Mouse (Mus musculus) retina, postnatal 7 days (tissue): ENCODE results near the gene Gtpbp10.

Experiments used
- DNase-seq: peaks from one replicate; pipeline ENCODE4 v3.0.0-alpha.2; 2012; ENCODE audit warnings: low read depth, low spot score

Gene Gtpbp10

DNA sequence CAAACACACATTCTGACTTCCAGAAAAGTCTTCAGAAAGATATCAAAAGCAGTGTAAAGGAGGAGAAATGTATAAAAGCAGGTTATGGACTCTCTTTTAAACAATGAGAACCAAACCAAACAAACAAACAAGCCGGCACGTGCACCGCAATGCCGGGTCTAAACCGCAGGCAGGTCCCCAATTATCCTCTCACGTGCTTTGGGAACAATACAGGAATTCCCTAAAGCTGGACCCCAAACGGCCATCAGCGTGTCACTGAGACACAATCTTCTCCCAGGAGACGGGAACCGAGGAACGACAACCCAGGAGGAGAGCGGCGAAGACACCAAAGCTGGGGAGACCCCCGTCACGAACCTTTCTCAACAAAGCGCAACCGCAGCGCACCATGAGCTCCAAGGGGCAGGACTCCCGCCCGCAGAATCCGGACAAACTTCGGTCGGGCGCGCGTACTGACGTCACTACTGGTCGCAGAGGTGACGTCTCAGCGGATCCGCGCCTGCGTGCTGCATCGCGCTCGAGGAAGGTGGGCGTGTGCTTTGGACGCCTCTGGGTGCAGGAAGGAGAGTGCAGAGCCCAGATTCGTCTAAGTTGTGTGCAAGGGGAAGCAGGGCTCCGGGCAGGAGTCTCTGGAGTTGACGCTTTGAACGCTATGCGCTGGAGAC, at the start of gene Gtpbp10:
Gene Gtpbp10, minus strand, starts transcription at position 460 of the 662 bp plus-strand sequence.
- peak; percentile 89 for DNase-seq

DNA sequence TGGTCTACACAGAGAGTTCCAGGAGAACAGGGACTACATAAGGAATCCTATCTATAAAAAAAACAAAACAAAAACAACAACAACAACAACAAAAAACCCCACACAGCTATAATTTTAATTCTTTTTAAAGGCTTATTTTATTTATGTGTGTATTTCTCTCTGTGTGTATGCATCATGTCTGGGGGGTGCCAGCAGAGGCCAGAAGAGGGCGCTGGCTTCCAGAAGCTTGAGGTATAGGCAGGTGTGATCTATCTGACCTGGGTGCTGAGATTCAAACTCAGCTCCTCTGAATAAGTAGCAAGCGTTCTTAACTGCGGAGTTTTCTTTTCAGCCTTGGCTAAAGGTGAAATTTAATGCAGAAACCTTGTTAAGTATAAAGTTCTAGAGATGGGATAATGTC, 28.3 kb upstream of the Gtpbp10 start:
- DNase-seq, result no peak

DNA sequence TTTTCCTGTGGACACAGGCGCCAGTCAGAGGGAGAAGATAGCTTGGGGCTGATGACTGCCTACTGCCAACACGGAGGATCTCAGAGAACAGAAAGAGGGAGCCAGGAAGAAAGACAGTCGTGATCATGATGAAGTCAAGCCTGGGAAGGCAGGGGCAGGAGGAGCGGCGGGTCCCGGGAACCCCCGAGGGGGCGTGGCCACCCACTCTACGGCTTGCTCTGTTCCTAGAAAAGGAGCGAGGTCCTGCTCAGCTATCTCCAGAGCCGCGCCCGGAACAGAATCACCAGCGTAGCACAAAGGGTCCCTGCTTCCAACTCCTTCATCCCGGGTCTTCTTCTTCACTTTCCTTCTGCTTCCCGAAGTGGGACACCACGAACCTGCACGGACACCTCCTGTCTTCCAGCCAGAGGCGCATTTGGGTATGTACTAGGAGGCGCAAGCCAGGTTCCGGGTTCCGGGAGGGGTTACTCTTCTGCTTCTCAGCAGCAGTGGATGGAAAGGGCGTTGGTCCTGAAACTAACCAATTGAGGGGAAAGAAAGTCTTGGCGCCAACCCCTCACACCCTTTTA, 14.5 kb upstream of the Gtpbp10 start, which contains the start of gene Gm8773:
Gene Gm8773, plus strand, starts transcription at position 51 of the 569 bp plus-strand sequence.
- no peak for DNase-seq

DNA sequence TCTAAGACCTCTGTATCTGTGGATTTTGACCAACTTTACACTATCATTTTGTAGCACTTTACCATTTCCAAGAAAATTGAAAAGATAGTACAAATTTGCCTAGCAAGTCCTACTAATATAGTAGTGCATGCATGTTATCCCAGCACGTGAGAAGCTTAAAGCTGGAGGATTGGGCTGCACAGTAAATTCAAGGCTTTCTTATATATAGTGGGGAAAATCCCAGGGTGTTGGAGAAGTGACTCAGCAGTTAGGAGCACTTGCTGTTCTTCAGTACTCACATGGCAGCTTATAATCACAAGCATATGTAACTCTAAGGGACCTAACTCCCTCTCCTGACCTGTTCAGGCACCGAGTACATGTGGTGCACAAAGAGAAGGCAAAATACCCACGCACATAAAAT, 3.1 kb upstream of the Gtpbp10 start:
- no peak for DNase-seq

DNA sequence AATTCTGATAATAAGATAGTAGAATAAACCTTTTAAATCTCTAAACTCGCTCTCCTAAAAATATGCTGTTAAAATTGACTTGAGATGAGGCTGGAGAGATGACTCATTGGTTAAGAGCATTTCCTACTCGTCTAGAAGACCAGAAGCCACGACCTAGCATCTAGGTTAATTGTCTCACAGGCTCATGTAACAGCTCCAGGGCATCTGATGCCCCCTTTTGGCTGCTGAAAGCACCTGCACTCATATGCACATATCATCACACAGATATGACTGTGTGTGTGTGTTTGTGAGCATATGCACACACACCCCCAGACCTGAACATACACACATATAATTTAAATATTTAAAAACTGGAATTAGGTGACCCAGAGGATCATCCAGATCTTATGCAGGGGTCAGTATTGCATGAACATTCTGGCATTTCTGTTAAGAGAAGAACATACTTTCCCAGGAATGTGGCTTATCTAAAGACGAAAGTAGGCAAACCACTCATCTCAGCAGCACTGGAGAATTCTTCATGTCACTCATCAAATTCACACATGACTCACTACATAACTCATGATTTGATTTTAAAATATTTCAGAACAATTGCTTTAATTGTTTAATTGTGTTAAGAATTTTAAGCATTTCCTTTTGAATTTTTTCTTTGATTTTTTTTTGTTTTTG, 1.8 kb upstream of the Gtpbp10 start:
- no peak for DNase-seq

DNA sequence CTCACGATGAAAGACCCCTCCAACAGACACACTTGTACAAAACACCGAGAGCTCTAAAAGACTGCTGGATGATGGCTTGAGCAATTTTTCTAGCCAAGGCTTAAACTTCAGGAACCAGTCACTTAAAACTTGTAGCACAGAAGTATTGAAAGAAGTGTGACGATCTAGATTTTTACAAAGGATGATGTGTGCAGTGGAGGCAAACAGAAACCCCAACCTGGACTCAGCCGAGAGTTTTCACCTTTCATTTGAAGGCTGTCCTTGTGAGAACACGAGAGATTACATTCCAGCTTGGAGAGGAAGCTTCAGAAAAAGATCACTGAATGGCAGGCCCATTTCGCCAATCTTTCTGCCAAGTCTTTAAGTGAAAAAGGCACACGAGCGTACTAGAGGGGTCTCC, 460 bp upstream of the Gtpbp10 start:
- no peak for DNase-seq

DNA sequence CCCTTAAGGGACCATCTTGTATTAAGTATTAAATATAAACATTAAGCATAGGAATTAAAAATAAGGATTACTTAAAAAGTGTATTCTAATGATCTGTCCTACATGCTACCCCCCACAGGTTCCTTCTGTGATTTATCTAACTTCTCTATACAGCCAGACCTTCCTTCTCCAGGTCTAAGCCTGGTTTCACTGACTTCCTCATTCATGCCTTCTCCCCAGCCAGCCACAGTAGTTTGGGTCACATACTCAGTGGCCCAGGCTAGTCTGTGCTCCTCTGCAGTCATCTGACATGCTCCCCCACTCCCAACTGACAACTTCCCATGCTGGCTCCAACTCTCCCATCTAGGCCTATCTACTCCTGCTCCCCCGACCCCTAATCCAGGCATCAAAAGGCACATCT, 8.2 kb downstream of the Gtpbp10 start:
- no peak for DNase-seq

DNA sequence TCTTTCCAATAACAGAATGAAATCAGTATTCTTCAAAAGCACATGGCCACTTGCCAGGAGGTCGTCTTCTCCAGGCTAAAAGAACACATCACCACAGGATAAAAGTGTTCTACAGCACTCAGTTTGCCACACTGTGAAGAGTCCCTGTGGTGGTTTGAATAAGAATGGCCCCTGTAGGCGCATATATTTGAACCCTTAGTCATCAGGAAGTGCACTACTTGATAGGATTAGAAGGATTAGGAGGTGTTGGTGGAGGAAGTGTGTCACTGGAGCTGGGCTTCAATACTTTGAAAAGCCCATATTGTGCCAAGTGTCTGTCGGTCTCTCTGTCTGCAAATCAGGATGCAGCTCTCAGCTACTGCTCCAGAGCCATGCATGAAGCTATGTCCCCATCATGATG, 19.0 kb downstream of the Gtpbp10 start:
- no peak for DNase-seq

DNA sequence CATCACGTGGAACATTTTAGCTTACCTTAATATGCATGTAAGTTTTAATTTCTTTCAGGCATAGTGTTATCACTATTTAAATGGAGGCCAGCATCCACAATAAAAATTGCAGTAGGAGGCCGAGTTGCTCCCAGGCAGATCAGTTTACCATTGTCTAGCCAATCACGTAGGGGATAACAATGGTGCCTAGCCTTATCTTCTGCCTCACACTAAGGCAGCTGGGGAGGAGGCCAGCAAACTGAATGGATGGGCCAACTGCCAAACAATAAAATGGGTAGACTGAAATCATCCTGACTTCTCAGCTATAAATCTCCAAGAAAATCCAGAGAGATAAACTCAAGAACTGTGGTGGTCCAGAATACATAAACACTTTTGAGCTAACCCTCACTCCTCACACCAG, 19.6 kb downstream of the Gtpbp10 start:
- DNase-seq, result no peak

DNA sequence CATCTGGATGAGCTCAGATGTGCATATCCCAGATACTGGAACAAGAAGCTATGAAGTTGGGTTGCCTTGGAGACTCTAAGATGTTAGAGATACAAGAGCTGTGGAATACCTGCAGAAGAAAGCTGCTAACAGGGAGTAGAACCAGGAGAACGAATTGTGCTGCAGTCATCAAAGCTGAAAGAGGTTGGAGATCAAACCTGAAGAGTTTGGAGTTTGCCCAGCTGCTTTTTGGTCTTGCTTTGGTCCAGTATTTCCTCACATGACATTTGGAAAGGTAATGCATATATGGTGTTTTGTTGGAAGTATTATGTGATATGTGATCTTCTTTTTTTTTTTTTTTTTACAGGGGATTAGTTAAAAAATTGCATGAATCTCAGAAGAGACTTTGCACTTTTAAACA, 23.2 kb downstream of the Gtpbp10 start:
- no peak for DNase-seq

DNA sequence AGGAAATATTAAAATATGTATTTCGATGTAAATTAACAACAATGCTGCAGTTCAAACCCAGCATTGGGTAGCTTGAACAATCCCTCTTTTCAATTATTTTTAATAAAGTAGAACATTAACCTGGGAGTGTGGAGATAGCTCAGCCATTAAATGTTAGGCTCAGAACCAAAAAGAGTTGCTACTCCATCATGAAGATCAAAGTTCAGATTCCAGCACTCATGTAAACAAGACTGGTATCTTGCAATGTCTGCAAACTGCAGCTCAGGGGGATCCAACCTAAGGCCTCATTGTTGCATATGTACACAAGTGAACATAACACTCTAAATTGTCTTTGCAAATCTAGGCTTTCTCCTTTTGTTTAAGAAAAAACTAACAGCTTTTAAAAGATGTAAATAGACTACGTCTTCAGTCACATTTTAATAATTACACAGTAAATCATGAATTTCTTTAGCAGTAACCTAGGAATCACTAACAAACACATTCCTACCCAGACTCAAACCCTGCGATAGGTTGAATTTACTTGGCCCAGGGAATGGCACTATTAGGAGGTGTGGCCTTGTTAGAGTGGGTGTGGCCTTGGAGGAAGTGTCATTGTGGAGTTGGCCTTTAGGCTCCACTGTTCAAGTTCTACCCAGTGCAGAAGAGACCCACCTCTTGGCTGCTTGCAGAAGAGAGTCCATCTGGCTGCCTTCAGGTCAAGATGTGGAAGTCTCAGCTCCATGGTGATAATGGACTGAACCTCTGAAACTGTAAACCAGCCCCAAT, 25.5 kb downstream of the Gtpbp10 start:
- DNase-seq, result no peak

DNA sequence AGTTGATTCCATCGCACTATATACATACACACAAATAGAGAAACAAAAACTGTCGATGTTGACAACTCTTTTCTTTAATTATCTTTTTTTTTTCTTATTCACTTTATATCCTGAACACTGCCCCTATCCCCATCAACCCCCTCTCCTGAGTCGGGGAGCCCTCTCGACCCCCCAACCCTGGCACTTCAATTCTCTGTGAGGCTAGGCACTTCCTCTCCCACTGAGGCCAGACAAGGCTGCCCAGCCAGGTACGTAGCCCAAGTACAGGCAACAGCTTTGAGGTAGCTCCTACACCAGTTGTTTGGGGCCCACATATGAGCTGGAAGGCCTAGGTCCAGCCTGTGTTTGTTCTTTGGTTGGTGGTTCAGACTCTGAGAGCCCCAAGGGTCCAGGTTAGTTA, 43.9 kb downstream of the Gtpbp10 start:
- no peak for DNase-seq

DNA sequence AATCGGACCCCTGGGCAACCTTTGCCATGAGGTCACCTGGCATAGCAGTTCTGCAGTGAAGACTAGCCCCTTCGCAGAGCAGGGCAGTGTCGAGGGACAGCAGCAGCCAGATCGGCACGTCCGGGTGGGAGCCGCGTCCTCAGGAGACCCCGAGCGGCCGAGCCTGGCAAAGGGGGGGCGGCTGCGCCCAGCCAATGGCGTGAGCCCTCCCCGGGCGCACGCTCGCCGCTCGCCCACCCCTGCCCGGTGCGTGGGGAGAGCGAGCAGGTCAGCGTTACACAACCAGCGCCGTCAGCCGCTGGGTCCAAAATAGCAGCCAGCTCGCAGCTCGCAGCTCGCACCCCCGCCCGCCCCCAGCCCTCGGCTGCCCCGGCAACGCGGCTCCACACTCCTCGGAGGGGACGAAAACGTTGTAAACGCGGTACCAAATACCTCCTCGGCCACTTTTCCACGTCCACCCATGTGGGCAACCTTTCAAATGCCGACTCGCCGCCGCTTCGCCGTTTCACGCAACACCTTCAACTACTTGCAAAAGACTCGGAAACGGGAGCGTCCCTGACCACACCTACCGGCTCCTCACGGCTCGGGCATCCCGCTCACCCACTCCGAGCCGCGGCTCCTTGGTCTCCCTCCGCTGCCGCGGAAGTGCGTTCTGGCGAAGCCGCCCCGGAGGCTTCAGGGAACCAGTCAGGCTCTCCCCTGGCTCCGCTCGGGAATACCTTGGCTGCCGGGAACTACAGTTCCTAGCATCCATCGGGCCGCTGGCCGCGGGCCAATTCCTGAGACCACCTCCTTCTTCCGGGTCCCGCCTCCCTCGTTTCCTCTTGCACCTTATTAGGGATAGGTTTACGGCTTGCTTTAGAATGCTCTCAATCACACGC, 44.9 kb downstream of the Gtpbp10 start, which contains the start of gene Cldn12:
Gene Cldn12, minus strand, starts transcription at position 763 of the 881 bp plus-strand sequence.
- peak; percentile 94 for DNase-seq

DNA sequence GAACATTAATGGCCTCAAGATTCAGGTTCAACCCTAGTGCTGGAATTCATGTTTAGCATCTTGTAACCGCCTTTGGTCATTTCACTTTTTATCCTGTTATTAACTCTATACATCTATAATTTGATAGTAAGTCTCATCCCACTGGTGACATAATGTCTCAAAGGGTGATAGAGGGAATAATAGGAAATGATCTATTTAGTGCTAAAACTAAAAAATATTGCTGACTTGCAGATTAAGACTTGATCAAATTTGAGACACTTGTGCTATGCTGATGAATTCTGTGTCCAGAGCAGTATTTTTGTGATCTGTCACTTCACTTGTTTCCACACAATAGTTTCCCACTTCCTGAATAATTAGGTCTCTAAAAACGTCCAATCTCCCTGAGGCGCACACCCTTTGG, 47.9 kb downstream of the Gtpbp10 start:
- no peak for DNase-seq

DNA sequence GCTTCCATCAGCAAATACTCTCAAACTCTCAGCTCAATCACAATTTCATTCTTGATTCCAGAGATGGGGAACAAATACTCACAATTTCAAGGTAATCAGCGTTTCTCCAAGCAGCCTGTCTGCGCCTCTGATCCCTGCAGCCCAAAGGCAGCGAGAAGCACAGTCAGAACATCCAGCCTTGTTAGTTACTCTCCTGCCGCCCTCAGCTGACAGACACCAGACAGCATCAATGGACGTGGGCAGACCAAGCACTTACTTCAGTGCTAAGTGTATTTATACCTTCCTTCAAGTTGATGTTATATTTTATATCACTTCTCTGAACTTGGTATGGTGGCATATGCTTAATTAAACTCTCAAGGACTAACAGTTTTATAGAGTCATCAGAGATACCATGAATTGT, 48.3 kb downstream of the Gtpbp10 start:
- no peak for DNase-seq

DNA sequence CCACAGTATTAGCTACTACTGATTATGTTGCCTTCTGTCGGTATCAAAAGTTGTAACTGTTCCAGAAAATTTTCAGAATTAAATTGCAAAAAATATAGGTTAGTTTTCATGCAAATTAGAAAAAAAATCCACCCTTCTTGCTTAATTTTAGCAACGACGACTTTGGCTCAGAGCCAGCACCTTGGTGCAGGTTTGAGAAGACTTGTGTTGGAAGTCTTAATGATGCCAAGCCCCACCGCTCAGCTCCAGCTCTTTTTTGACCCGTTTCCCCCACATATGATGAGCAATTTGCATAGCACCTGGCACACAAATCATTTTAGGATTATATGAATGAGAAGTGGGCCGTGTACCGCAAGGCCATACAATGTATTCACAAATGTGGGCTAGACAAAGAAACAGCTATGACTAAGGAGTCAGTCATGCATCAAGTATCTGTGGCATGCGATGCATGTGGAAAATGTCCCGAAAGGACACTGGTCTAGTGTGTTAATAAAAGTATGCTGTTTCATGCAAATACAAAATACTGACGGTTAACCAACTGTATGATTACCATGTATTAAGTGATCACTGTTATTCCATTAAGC, 48.9 kb downstream of the Gtpbp10 start:
- no peak for DNase-seq

DNA sequence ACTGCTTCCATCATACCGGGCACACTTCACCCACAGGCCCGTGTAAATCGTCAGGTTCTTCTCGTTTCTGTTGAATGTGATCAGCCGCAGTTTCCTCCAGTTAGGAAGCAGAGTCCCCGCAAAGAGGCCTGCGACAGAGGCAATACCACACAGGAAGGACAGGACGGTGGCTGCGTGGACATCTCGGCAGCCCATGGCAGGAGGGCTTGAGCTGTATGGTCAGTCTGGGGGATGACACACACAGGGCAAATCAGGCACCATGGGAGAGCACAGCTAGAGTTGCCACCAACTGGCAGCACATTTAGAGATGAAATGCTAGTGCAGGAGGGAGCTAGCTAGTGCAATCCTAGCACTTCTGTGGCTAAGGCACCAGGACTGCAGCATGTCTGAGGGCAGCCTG, 51.1 kb downstream of the Gtpbp10 start:
- DNase-seq, result no peak

DNA sequence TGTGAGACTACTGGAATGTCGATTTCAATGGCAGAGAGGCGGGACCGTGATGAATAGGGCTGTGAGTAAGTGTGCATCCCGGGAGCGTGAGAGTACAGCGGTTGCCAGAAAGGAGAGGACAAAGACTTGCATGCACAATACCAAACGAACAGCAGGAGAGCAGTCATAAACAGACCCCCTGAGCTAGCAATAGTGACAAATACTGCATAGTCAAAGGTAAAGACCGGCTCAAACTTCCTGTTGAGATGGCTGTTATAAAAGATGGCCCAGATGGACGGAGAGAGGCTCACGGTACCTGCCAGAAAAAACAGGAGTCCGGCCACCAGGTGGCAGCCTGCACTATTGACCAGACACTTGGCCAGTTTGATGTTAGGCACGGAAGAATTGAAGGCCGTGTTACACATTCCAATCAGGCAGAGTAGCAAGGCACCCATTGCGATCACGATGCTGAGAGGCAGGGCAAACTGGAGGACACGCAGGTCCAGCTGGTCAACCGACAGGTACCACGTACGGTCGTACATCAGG, 51.6 kb downstream of the Gtpbp10 start:
- DNase-seq, result peak; percentile 55

DNA sequence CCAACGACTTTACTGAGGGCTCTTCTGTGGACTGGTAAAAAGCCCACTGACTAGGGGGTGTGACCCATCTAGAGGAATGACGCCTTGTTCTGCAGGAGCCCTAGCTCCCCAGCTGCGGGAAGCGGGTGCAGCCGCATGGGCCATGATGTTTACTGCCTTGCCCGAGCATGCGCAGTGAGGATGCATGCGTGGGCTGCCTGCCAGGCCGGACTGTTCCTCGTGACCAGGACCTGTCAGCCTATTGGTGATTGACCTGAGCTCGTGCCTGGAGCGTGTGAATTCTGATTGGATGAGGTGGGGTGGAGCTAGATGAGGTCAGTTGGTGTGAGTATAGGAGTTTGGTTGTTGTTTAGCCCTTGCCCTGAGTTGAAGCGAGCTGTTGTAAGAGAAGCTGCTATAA, 54.9 kb downstream of the Gtpbp10 start:
- DNase-seq, result no peak

DNA sequence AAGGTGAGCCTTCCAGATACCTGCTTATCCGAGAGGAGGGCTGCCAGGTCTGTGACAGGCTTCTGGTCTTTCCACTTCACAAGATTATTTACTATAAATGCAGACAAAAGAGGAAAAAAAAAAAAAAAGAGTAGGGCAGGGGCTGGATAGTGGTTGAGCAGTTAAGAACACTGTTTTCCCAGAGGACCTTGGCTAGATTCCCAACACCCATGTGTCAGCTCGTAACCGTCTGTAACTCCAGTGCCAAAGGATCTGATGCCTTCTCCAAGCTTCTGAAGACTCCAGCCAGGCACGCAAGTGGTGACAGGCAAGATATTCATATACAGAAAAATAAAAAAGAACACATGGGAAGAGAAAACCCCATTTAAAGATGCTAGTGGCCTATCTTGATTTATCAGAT, 56.0 kb downstream of the Gtpbp10 start:
- no peak for DNase-seq

DNA sequence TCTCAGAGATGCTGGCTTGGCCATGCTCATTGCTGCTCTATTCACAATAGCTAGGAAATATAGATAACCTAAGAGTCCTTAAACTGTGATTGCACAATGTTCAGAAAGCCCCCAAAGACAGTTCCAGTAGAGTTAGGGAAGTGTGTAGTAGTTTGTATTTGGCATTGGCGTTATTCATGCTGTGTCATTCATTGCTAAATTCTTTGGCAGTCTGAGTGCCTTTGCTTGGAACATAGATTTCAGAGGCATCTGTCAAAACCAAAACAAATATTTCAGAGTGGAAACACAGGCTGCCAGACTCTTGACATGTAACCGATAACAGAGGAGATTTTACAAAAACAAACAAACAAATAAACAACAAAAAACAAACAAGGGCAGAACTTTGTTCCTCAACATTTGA, 57.8 kb downstream of the Gtpbp10 start:
- DNase-seq, result no peak
